32 mouse cellular contexts compared by ENCODE assay signal in the genomic region with DNA sequence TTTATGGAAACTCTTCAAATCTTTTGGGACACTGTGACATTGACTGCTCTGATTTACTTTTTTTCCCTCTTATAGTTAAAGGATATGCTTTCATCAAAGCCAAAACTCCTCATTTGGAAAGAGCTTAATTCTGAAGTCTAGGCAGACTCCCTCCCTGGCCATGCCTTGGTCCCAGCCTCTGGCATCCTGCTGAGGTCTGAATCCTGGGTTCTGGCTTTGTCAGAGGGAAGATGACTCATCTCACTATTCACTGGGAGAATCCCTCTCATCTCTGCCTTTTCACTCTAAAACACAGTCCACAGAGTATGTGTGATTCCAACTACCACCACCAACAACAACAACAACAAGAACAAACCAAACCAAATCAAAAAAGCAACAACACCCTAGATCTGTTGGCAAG. TPM values are rescaled to one million over a fixed set of nuclear protein-coding genes. Genes with fewer than 3 reads are reported as not detected.
DNase-seq lines count a peak whose midpoint lies in the region; ATAC-seq and TF ChIP-seq lines count a peak whose summit lies in the region.
"Had no signal": no experiment of that assay in that cellular context is flagged by ENCODE, and none has a peak within 500 bp of the region (broad histone marks: within the 10 kb centered on the region; RNA-seq: fewer than 3 reads in every experiment).

No protein-coding gene starts in this region.

- POLR2A ChIA-PET in Patski (lab: Charles Lee) = no interaction called here

- CTCF ChIA-PET in Patski (lab: Charles Lee) = interaction anchor here (1.6 kb wide), 1 partner anchor 7 kb away, joined by 4 read pairs; no protein-coding TSS in a partner anchor

- peak; percentile 40 for DNase-seq in cerebellum, adult 8-10 months
- DNase-seq in cerebellum, postnatal 4 days (ENCODE audit: low spot score in 2 of 2) = no peak
- peak; percentile 33 to 46 for DNase-seq in cerebellum, postnatal 36 days
- no peak for DNase-seq in cerebellum, postnatal 10 days
- DNase-seq in Patski (ENCODE audit: low read depth, low spot score) = no peak
- DNase-seq in brain, adult 2 months (ENCODE audit: low read depth, low spot score) = peak; percentile 79
- DNase-seq in adrenal gland, adult 2 months = no peak
- DNase-seq: adrenal gland, adult 8-10 months; adrenal gland, postnatal 25 days; forebrain, postnatal 0 days; gastrocnemius, postnatal 10 days; gastrocnemius, postnatal 36 days; heart, adult 2 months; heart, postnatal 14 days; heart, postnatal 4 days; kidney, adult 18-20 months; kidney, adult 9 months had no signal

- TF ChIP-seq CTCF in Patski (IDR thresholded peaks at IDR 0.05) = no peak

- peak; percentile 80 for ATAC-seq in Patski
- ATAC-seq in megakaryocyte progenitor cell, adult 5-6 weeks (replicated peaks; ENCODE audit: poor library complexity) = no peak
- ATAC-seq: CD4-positive, CD25-positive, alpha-beta regulatory T cell, adult 4 months; forebrain, embryonic 14.5 days; forebrain, postnatal 0 days; hindbrain, postnatal 0 days; inflammation-experienced regulatory T-cells, adult 6 months; intestine, embryonic 16.5 days had no signal

- H3K27me3 ChIP-seq in Patski = no peaks in the 10 kb centered on the region
- H3K27me3 ChIP-seq: heart, embryonic 13.5 days had no signal

- in situ Hi-C loops in Patski (cut with MboI; ENCODE audit: low pct_unique_long_range_greater_than_20kb) = no loop called here

RNA-seq across cellular contexts. Expression of a gene that starts 56.6 kb away (rescaled TPM):
- polyA plus RNA-seq in Patski (2021) = not detected
- total RNA-seq in megakaryocyte progenitor cell, adult 5-6 weeks (2015) = not detected in 2 replicates
- total RNA-seq in megakaryocyte progenitor cell, adult 5-6 weeks (2017) = not detected in 2 replicates
- total RNA-seq in adrenal gland, adult 2 months (2021) = not detected
- polyA plus RNA-seq in adrenal gland, adult 2 months (2012; rRNA removed) = not detected in 2 replicates
- total RNA-seq: adrenal gland, adult 8-10 months; adrenal gland, postnatal 25 days; gastrocnemius, adult 18-20 months; gastrocnemius, postnatal 10 days; gastrocnemius, postnatal 36 days; granulocyte monocyte progenitor cell, adult 5-6 weeks; heart, adult 2 months; heart, postnatal 14 days; heart, postnatal 4 days; hindbrain, postnatal 0 days; MEL had no signal
- polyA plus RNA-seq: C2C12; CD4-positive, CD25-positive, alpha-beta regulatory T cell, adult 4 months; embryonic facial prominence, embryonic 11.5 days; embryonic facial prominence, embryonic 14.5 days; forebrain, embryonic 11.5 days; heart, adult 2 months; heart, embryonic 16.5 days; inflammation-experienced regulatory T-cells, adult 6 months; intestine, embryonic 16.5 days had no signal

RNA-seq across cellular contexts. Expression of a gene that starts 58.6 kb away (rescaled TPM):
- 0.04 TPM for polyA plus RNA-seq in Patski (2021)
- total RNA-seq in megakaryocyte progenitor cell, adult 5-6 weeks (2015) = not detected in 2 replicates
- not detected in 2 replicates for total RNA-seq in megakaryocyte progenitor cell, adult 5-6 weeks (2017)
- 1 to 10 TPM in 1 of 2 experiments, under 1 TPM in 1; 0.43 to 1.7 TPM for total RNA-seq in adrenal gland, adult 2 months (2021)
- 0.36 and 1.6 TPM in 2 replicates for polyA plus RNA-seq in adrenal gland, adult 2 months (2012; rRNA removed)
- total RNA-seq: gastrocnemius, adult 18-20 months; gastrocnemius, postnatal 36 days; granulocyte monocyte progenitor cell, adult 5-6 weeks; MEL had no signal
- polyA plus RNA-seq: C2C12; CD4-positive, CD25-positive, alpha-beta regulatory T cell, adult 4 months had no signal

Comparison
In these comparisons a context has a peak if more than half of its experiments do, and no peak if none do; other contexts are left out.
1. DNase-seq: peak in cerebellum, adult 8-10 months (single experiment), cerebellum, postnatal 36 days (2 of 2) and brain, adult 2 months (single experiment); none in cerebellum, postnatal 4 days (0 of 2), cerebellum, postnatal 10 days (0 of 2), Patski (single experiment) and adrenal gland, adult 2 months (single experiment).